Mouse (Mus musculus): ENCODE measurements at regions not wholly inside any gene's neighbourhood (a gene's known extent, or its start where the extent isn't known, plus 50 kb on each side); places are given as distances from the start of the nearest gene placed in this dataset.

DNA sequence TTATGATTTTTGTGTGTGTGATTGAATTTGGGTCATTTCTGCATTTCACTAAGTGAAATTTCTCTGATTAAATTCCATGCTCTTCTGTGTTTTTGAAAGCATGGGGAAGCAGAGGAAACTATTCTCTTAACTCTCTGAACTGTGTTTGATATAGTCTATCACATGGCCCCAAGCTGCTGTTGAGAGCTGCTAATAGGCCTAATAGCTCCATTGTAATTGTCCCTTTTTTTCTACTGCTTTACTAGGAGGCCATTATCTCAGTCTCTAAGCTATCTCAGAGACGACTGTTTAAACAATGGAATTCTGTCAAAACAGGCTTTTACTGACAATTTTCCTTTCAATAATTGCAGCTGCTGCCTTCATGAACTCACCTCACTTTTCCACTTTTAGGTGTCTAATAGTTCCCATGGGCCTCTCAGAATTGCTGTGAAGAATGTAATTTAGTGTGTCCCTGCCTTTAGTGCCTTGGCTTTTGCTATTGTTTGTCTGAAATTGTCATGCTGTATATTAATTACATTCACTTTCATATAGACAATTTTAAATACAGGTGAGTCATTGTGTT lies 721.5 kb upstream of the Kcnd2 start:
- no peak for DNase-seq

GRCm38 (mm10) chr6:20502338-20503079 lies 712.8 kb upstream of the Kcnd2 start:
- peak; percentile 60 to 72 for DNase-seq

Data from cerebellum, postnatal 25 days (tissue).